Mouse (Mus musculus): ENCODE measurements around the gene Dus4l. TPM values are rescaled to one million over a fixed set of nuclear protein-coding genes. Genes with fewer than 3 reads are reported as not detected.

Dus4l gene
- 16.7 and 25.1 TPM in 2 replicates for polyA plus RNA-seq (2012)

DNA sequence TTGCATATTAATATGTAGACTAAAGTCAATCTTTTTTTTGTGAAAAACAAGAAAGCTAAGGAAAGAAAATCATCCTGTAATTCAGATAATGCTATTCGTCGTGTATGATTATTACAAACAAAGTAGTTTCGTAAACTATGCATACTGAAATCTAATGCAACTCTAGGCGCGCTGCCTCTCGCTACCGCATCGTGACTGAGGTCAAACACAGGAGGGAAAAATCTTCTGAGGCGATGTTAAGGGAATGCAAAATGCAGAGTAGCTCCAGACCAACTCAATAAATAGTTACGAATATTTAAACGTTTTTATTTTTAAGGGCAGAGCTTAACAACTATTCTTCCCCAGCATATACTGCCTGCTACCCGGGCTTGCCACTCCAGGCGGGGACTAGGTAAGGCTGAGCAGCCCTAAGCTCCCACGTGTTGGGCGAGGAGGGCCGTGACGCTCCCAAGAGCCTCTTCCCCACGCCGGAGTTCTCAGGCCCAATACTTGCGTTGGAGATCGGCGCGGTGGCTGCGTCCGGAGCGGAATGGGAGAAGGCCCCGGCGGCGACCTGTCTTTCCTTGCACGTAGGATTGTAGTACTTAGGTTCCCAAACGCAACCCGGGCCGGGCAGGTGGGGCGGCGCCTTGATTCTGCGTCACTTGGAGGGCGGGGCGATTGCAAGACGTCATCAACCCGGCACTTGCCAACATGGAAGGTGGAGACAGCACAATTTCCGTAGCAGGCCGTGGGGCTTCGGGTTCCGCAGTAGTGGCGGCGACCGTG, at the start of gene Dus4l, which contains the start of gene Cog5:
Dus4l (minus strand) TSS at position 630 of the 768 bp plus-strand sequence.
Cog5 (plus strand) TSS at position 673 of the 768 bp plus-strand sequence.

GRCm38 (mm10) chr12:31634343-31635239, 20.0 kb downstream of the Dus4l start, which contains the start of gene Bcap29:
Gene Bcap29 (minus strand): TSS chr12:31634658.

Other genes starting within 250 kb of the Dus4l start
- 4.7 TPM in 2 replicates for gene Cbll1, start 155.2 kb downstream of the Dus4l start, polyA plus RNA-seq (2012)
- not detected in 2 replicates for gene Slc26a4, start 94.9 kb downstream of the Dus4l start, polyA plus RNA-seq (2012)
- 30.7 and 40.2 TPM in 2 replicates for gene Bcap29, start 20.2 kb downstream of the Dus4l start, polyA plus RNA-seq (2012)
- gene Cog5, start within 50 bp of the Dus4l start, polyA plus RNA-seq (2012): 1.7 and 2.6 TPM in 2 replicates
- gene Gpr22, start 59.1 kb upstream of the Dus4l start, polyA plus RNA-seq (2012): not detected in 2 replicates